ENCODE assay signal across 8 mouse cellular contexts in the genomic region with DNA sequence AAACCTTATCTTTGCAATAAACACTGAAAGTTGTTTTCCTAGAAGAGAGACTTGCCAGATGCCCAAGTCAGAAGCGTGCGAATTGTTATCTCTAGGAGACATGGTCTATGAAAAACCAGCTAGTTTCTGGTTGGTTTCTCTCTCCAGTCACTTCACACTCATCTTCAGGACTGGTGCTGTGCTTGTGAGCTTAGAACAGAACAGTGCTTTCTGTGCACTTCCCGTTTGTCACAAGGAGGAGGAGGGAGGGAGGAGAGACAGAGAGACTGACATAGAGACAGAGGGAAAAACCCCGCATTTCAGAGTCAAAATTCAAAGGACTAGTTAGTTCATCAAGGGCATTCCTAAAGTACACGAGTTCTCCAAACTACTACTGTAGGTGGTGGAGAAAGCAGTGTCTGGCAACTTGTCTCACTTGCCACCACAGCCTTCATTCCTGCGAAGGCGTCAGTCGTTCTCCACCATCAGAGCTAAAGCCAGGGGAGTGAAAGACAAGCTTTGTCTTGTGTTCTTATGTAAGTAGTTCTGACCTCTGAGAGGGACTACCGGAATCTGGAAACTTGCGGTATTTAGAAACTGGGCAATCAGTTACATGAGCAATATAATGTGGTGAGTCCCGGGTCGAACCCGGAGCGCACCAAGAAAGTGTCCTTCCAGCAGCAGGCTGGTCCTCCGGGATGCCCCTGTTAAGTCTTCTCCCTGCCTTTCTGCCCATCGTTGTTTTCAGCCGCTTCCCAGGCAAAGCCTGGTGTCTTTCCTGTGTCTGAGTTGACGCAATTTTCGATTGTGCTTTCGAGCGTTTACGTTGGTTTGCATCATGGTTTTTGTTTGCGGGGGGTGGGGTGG.
DNase-seq lines count a peak whose midpoint lies in the region; ATAC-seq and TF ChIP-seq lines count a peak whose summit lies in the region.

No protein-coding gene starts in this region.

- H3K4me1 ChIP-seq in cerebellum, adult 2 months (ENCODE audit: control insufficient read depth, insufficient read depth, low read length): no peaks in the 10 kb centered on the region; the same call in none of the 2 replicates
- H3K4me1 ChIP-seq in forebrain, postnatal 0 days (ENCODE audit: insufficient read depth): no peaks in the 10 kb centered on the region
- H3K4me1 ChIP-seq in liver, embryonic 16.5 days (ENCODE audit: control insufficient read depth, low read depth, low read length): peaks cover 44% of the 10 kb centered on the region

- no peaks in the 10 kb centered on the region for H3K27me3 ChIP-seq in cerebellum, adult 2 months (ENCODE audit: control insufficient read depth, insufficient read depth, low read length)
- peaks cover 11% of the 10 kb centered on the region; the same call in 1 of the 2 replicates for H3K27me3 ChIP-seq in forebrain, postnatal 0 days (ENCODE audit: insufficient read depth, low read length)
- H3K27me3 ChIP-seq in liver, embryonic 16.5 days (ENCODE audit: control insufficient read depth, insufficient read depth, low read depth, low read length): no peaks in the 10 kb centered on the region

- TF ChIP-seq CTCF in cerebellum, adult 2 months (IDR thresholded peaks at IDR 0.05; ENCODE audit: borderline replicate concordance, insufficient read depth, low read depth, low read length): no peak
- TF ChIP-seq CTCF in forebrain, postnatal 0 days (IDR thresholded peaks at IDR 0.05; ENCODE audit: low read depth): no peak

- no peaks in the 10 kb centered on the region for H3K36me3 ChIP-seq in forebrain, postnatal 0 days (ENCODE audit: insufficient read depth)
- peaks cover 5% of the 10 kb centered on the region; the same call in 1 of the 2 replicates for H3K36me3 ChIP-seq in liver, embryonic 16.5 days (ENCODE audit: control insufficient read depth, insufficient read depth)

- no peak for TF ChIP-seq POLR2A in cerebellum, adult 2 months (IDR thresholded peaks at IDR 0.05; ENCODE audit: borderline replicate concordance, insufficient read depth, low read length)

- DNase-seq in ovary, postnatal 36 days (ENCODE audit: low spot score): peak; percentile 47
- DNase-seq in ovary, postnatal 14 days (ENCODE audit: low spot score): no peak
- peak; percentile 45 to 55 for DNase-seq in cerebellum, adult 2 months
- DNase-seq in forebrain, postnatal 0 days: peak; percentile 30
- DNase-seq in induced T-regulatory cell, adult 2 months (ENCODE audit: low read depth): peak; percentile 89
- peak; percentile 62 for DNase-seq in neural tube, embryonic 10.5 days (ENCODE audit: extremely low spot score, low spot score)
- peak; percentile 59 for DNase-seq in thymus, postnatal 4 days

- H3K27ac ChIP-seq in cerebellum, adult 2 months (ENCODE audit: insufficient read depth, low read length): peak overlapping the region; percentile 26; the same call in 1 of the 2 replicates
- peak overlapping the region; percentile 72 for H3K27ac ChIP-seq in forebrain, postnatal 0 days (ENCODE audit: low read depth, low read length)
- H3K27ac ChIP-seq in liver, embryonic 16.5 days (ENCODE audit: low read length): peak overlapping the region; percentile 99

- H3K4me2 ChIP-seq in forebrain, postnatal 0 days (ENCODE audit: low read depth): peak overlapping the region; percentile 67
- peak overlapping the region; percentile 89 for H3K4me2 ChIP-seq in liver, embryonic 16.5 days (ENCODE audit: low read depth, low read length)

- no peak for ATAC-seq in forebrain, postnatal 0 days
- peak; percentile 27 for ATAC-seq in liver, embryonic 16.5 days (ENCODE audit: low read depth)

- peak overlapping the region; percentile 58 for H3K9ac ChIP-seq in forebrain, postnatal 0 days
- H3K9ac ChIP-seq in liver, embryonic 16.5 days (ENCODE audit: low read depth, low read length): peak overlapping the region; percentile 95

- 7% methylated on average over 23 of the region's 23 CpGs for WGBS in cerebellum, adult 2 months
- 6% methylated on average over 23 of the region's 23 CpGs for WGBS in forebrain, postnatal 0 days
- under 1% methylated on average over 23 of the region's 23 CpGs for WGBS in liver, embryonic 16.5 days (ENCODE audit: insufficient replicate concordance)

- H3K9me3 ChIP-seq in forebrain, postnatal 0 days (ENCODE audit: low read length): no peaks in the 10 kb centered on the region
- no peaks in the 10 kb centered on the region for H3K9me3 ChIP-seq in liver, embryonic 16.5 days (replicated peaks; ENCODE audit: control insufficient read depth, low read length)

- H3K4me3 ChIP-seq in cerebellum, adult 2 months (replicated peaks; ENCODE audit: insufficient read depth, low read depth, low read length): peak overlapping the region; percentile 98
- peak overlapping the region; percentile 68 for H3K4me3 ChIP-seq in forebrain, postnatal 0 days (ENCODE audit: low read depth, low read length)
- H3K4me3 ChIP-seq in liver, embryonic 16.5 days (ENCODE audit: low read depth, low read length): peak overlapping the region; percentile 83

Comparison
In these comparisons a context has a peak if more than half of its experiments do, and no peak if none do; other contexts are left out.
1. H3K27ac ChIP-seq: peak in every context shown above with its lines; median percentile 99 in liver, embryonic 16.5 days; 72 in forebrain, postnatal 0 days; 26 in cerebellum, adult 2 months.